Mouse (Mus musculus): ENCODE data around the gene Prkar2a. TPM values are rescaled to one million over a fixed set of nuclear protein-coding genes. Genes with fewer than 3 reads are reported as not detected.
A peak's percentile ranks its signal among the peaks of the same experiment; 100 is the strongest.

The Prkar2a gene
- polyA plus RNA-seq, 1 experiment from 2014 or later, result 16.4 TPM

GRCm38 (mm10) chr9:108783548-108784463 lies 94.7 kb downstream of the Prkar2a start, which contains the start of gene Ip6k2:
Gene Ip6k2, plus strand, starts transcription at chr9:108783796.
- H3K9ac ChIP-seq (replicated peaks; ENCODE audit: low read depth), result peak within 1 kb of the TSS; percentile 88
- H3K4me2 ChIP-seq (replicated peaks; ENCODE audit: low read depth, low read length), result peak within 1 kb of the TSS; percentile 71
- no peaks in the 10 kb centered on the region for H3K27me3 ChIP-seq (replicated peaks; ENCODE audit: insufficient read depth, low read length)
- H3K9me3 ChIP-seq (ENCODE audit: low read length), result no peaks in the 10 kb centered on the region
- no peak; the same call in 1 of the 2 replicates for TF ChIP-seq EP300 (IDR thresholded peaks at IDR 0.05)
- TF ChIP-seq CTCF (IDR thresholded peaks at IDR 0.05), result no peak
- ATAC-seq, result peak; percentile 99
- DNase-seq (ENCODE audit: low spot score), result peak; percentile 97
- H3K4me3 ChIP-seq (ENCODE audit: low read depth, low read length), result peak within 1 kb of the TSS; percentile 90
- H3K27ac ChIP-seq (ENCODE audit: low read length), result peak within 1 kb of the TSS; percentile 90
- H3K4me1 ChIP-seq (ENCODE audit: insufficient read depth, low read depth, low read length), result peaks cover 15% of the 10 kb centered on the region; the same call in 1 of the 2 replicates
- under 1% methylated on average over 56 of the region's 56 CpGs for WGBS
- H3K36me3 ChIP-seq (ENCODE audit: insufficient read depth, low read length), result no peaks in the 10 kb centered on the region

- no peak overlapping the region for H3K9ac ChIP-seq (replicated peaks; ENCODE audit: low read depth)
- H3K9me3 ChIP-seq (ENCODE audit: low read length), result no peaks in the 10 kb centered on the region
- peak overlapping the region; percentile 71; the same call in 1 of the 2 replicates for H3K4me2 ChIP-seq (replicated peaks; ENCODE audit: low read depth, low read length)
- no peak overlapping the region for H3K27ac ChIP-seq (ENCODE audit: low read length)
- DNase-seq (ENCODE audit: low spot score), result no peak
- H3K36me3 ChIP-seq (ENCODE audit: insufficient read depth, low read length), result no peaks in the 10 kb centered on the region
- ATAC-seq, result no peak
- no peak overlapping the region for H3K4me3 ChIP-seq (ENCODE audit: low read depth, low read length)
- H3K27me3 ChIP-seq (replicated peaks; ENCODE audit: insufficient read depth, low read length), result no peaks in the 10 kb centered on the region
- TF ChIP-seq CTCF (IDR thresholded peaks at IDR 0.05) (no peak), EP300 (IDR thresholded peaks at IDR 0.05) (no peak)
- peaks cover 15% of the 10 kb centered on the region; the same call in 1 of the 2 replicates for H3K4me1 ChIP-seq (ENCODE audit: insufficient read depth, low read depth, low read length)
These were observed 96.3 kb downstream of the Prkar2a start for GRCm38 (mm10) chr9:108785416-108785815.

GRCm38 (mm10) chr9:108786494-108786893 lies 97.4 kb downstream of the Prkar2a start:
- no peak for ATAC-seq

GRCm38 (mm10) chr9:108787080-108787479 lies 98.0 kb downstream of the Prkar2a start:
- Histone ChIP-seq H3K36me3 (ENCODE audit: insufficient read depth, low read length) (no peaks in the 10 kb centered on the region), H3K9me3 (ENCODE audit: low read length) (no peaks in the 10 kb centered on the region), H3K4me2 (replicated peaks; ENCODE audit: low read depth, low read length) (no peak overlapping the region), H3K27me3 (replicated peaks; ENCODE audit: insufficient read depth, low read length) (no peaks in the 10 kb centered on the region), H3K4me1 (ENCODE audit: insufficient read depth, low read depth, low read length) (peaks cover 15% of the 10 kb centered on the region; the same call in 1 of the 2 replicates), H3K4me3 (ENCODE audit: low read depth, low read length) (no peak overlapping the region), H3K27ac (ENCODE audit: low read length) (no peak overlapping the region), H3K9ac (replicated peaks; ENCODE audit: low read depth) (no peak overlapping the region)
- DNase-seq (ENCODE audit: low spot score), result no peak
- TF ChIP-seq EP300 (IDR thresholded peaks at IDR 0.05), result no peak
- TF ChIP-seq CTCF (IDR thresholded peaks at IDR 0.05), result no peak
- WGBS, result 87% methylated on average over 2 of the region's 2 CpGs
- ATAC-seq, result no peak

More at GRCm38 (mm10) chr9:108786494-108786893, 97.4 kb downstream of the Prkar2a start:
- Histone ChIP-seq H3K36me3 (ENCODE audit: insufficient read depth, low read length) (no peaks in the 10 kb centered on the region), H3K27ac (ENCODE audit: low read length) (peak overlapping the region; percentile 20; the same call in 1 of the 2 replicates), H3K4me1 (ENCODE audit: insufficient read depth, low read depth, low read length) (peaks cover 15% of the 10 kb centered on the region; the same call in 1 of the 2 replicates), H3K27me3 (replicated peaks; ENCODE audit: insufficient read depth, low read length) (no peaks in the 10 kb centered on the region), H3K4me3 (ENCODE audit: low read depth, low read length) (no peak overlapping the region), H3K9ac (replicated peaks; ENCODE audit: low read depth) (no peak overlapping the region), H3K9me3 (ENCODE audit: low read length) (no peaks in the 10 kb centered on the region), H3K4me2 (replicated peaks; ENCODE audit: low read depth, low read length) (no peak overlapping the region)
- WGBS, result 37% methylated on average over 1 of the region's 1 CpGs
- peak; percentile 45 for DNase-seq (ENCODE audit: low spot score)
- TF ChIP-seq EP300 (IDR thresholded peaks at IDR 0.05) (no peak), CTCF (IDR thresholded peaks at IDR 0.05) (no peak)

GRCm38 (mm10) chr9:108788713-108789112 lies 99.6 kb downstream of the Prkar2a start:
- Histone ChIP-seq H3K4me1 (ENCODE audit: insufficient read depth, low read depth, low read length) (peaks cover 11% of the 10 kb centered on the region; the same call in 1 of the 2 replicates), H3K4me3 (ENCODE audit: low read depth, low read length) (no peak overlapping the region), H3K27me3 (replicated peaks; ENCODE audit: insufficient read depth, low read length) (no peaks in the 10 kb centered on the region), H3K9me3 (ENCODE audit: low read length) (no peaks in the 10 kb centered on the region), H3K9ac (replicated peaks; ENCODE audit: low read depth) (no peak overlapping the region), H3K27ac (ENCODE audit: low read length) (no peak overlapping the region), H3K4me2 (replicated peaks; ENCODE audit: low read depth, low read length) (no peak overlapping the region), H3K36me3 (ENCODE audit: insufficient read depth, low read length) (no peaks in the 10 kb centered on the region)
- TF ChIP-seq EP300 (IDR thresholded peaks at IDR 0.05) (no peak), CTCF (IDR thresholded peaks at IDR 0.05) (no peak)
- 60% methylated on average over 3 of the region's 3 CpGs for WGBS
- DNase-seq (ENCODE audit: low spot score) (no peak), ATAC-seq (no peak)

- WGBS, result 68% methylated on average over 1 of the region's 1 CpGs
- Histone ChIP-seq H3K36me3 (ENCODE audit: insufficient read depth, low read length) (0 out of 2 replicates have a peak, but pooled peaks cover under 1% of the 10 kb centered on the region), H3K9ac (replicated peaks; ENCODE audit: low read depth) (no peak overlapping the region), H3K4me3 (ENCODE audit: low read depth, low read length) (no peak overlapping the region), H3K4me1 (ENCODE audit: insufficient read depth, low read depth, low read length) (peaks cover 19% of the 10 kb centered on the region; the same call in 1 of the 2 replicates), H3K9me3 (ENCODE audit: low read length) (no peaks in the 10 kb centered on the region), H3K4me2 (replicated peaks; ENCODE audit: low read depth, low read length) (no peak overlapping the region), H3K27me3 (replicated peaks; ENCODE audit: insufficient read depth, low read length) (no peaks in the 10 kb centered on the region), H3K27ac (ENCODE audit: low read length) (no peak overlapping the region)
- TF ChIP-seq CTCF (IDR thresholded peaks at IDR 0.05) (no peak), EP300 (IDR thresholded peaks at IDR 0.05) (no peak)
- no peak for DNase-seq (ENCODE audit: low spot score)
- ATAC-seq, result no peak
These were observed 103.2 kb downstream of the Prkar2a start for GRCm38 (mm10) chr9:108792307-108792706.

All from lung, postnatal 0 days (tissue).